Mouse (Mus musculus): ENCODE data around the gene Fgfbp3. TPM values are rescaled to one million over a fixed set of nuclear protein-coding genes. Genes with fewer than 3 reads are reported as not detected.

Fgfbp3 gene
- polyA plus RNA-seq, 1 experiment from 2014 or later = 5.5 TPM

- Histone ChIP-seq H3K9ac (ENCODE audit: low read length) (no peak overlapping the region), H3K4me2 (ENCODE audit: low read depth, low read length) (no peak overlapping the region), H3K27ac (ENCODE audit: low read length) (no peak overlapping the region), H3K36me3 (ENCODE audit: control insufficient read depth, insufficient read depth, low read length) (no peaks in the 10 kb centered on the region), H3K4me1 (replicated peaks; ENCODE audit: control insufficient read depth, insufficient read depth, low read length) (peaks cover 8% of the 10 kb centered on the region), H3K9me3 (ENCODE audit: control insufficient read depth, low read length) (no peaks in the 10 kb centered on the region), H3K27me3 (ENCODE audit: control insufficient read depth, insufficient read depth, low read depth, low read length) (no peaks in the 10 kb centered on the region), H3K4me3 (ENCODE audit: low read length) (no peak overlapping the region)
- WGBS = 88% methylated on average over 1 of the region's 1 CpGs
- ATAC-seq (ENCODE audit: low read depth) = no peak
Observed at GRCm38 (mm10) chr19:36916876-36917389, 2.5 kb downstream of the Fgfbp3 start.

- Histone ChIP-seq H3K9ac (ENCODE audit: low read length) (no peak overlapping the region), H3K9me3 (ENCODE audit: control insufficient read depth, low read length) (no peaks in the 10 kb centered on the region), H3K27me3 (ENCODE audit: control insufficient read depth, insufficient read depth, low read depth, low read length) (no peaks in the 10 kb centered on the region), H3K36me3 (ENCODE audit: control insufficient read depth, insufficient read depth, low read length) (no peaks in the 10 kb centered on the region), H3K27ac (ENCODE audit: low read length) (no peak overlapping the region), H3K4me3 (ENCODE audit: low read length) (no peak overlapping the region), H3K4me2 (ENCODE audit: low read depth, low read length) (no peak overlapping the region), H3K4me1 (replicated peaks; ENCODE audit: control insufficient read depth, insufficient read depth, low read length) (peaks cover 8% of the 10 kb centered on the region)
- no peak for ATAC-seq (ENCODE audit: low read depth)
- WGBS = 69% methylated on average over 4 of the region's 4 CpGs
Observed at GRCm38 (mm10) chr19:36916206-36916605, 3.2 kb downstream of the Fgfbp3 start.

- no peak overlapping the region for H3K9ac ChIP-seq (ENCODE audit: low read length)
- no peaks in the 10 kb centered on the region for H3K36me3 ChIP-seq (ENCODE audit: control insufficient read depth, insufficient read depth, low read length)
- no peak for ATAC-seq (ENCODE audit: low read depth)
- H3K9me3 ChIP-seq (ENCODE audit: control insufficient read depth, low read length) = no peaks in the 10 kb centered on the region
- 73% methylated on average over 7 of the region's 7 CpGs for WGBS
- H3K27me3 ChIP-seq (ENCODE audit: control insufficient read depth, insufficient read depth, low read depth, low read length) = no peaks in the 10 kb centered on the region
- no peak overlapping the region for H3K27ac ChIP-seq (ENCODE audit: low read length)
- H3K4me3 ChIP-seq (ENCODE audit: low read length) = no peak overlapping the region
- peaks cover 5% of the 10 kb centered on the region; the same call in 1 of the 2 replicates for H3K4me1 ChIP-seq (replicated peaks; ENCODE audit: control insufficient read depth, insufficient read depth, low read length)
- H3K4me2 ChIP-seq (ENCODE audit: low read depth, low read length) = no peak overlapping the region
Observed at GRCm38 (mm10) chr19:36913064-36913463, 6.4 kb downstream of the Fgfbp3 start.

GRCm38 (mm10) chr19:36910424-36911045, 8.9 kb downstream of the Fgfbp3 start:
- H3K9ac ChIP-seq (ENCODE audit: low read length) = no peak overlapping the region
- no peak overlapping the region for H3K4me3 ChIP-seq (ENCODE audit: low read length)
- no peak for ATAC-seq (ENCODE audit: low read depth)
- H3K4me1 ChIP-seq (replicated peaks; ENCODE audit: control insufficient read depth, insufficient read depth, low read length) = no peaks in the 10 kb centered on the region
- no peak overlapping the region for H3K4me2 ChIP-seq (ENCODE audit: low read depth, low read length)
- no peak overlapping the region for H3K27ac ChIP-seq (ENCODE audit: low read length)
- WGBS = 46% methylated on average over 12 of the region's 12 CpGs
- H3K9me3 ChIP-seq (ENCODE audit: control insufficient read depth, low read length) = no peaks in the 10 kb centered on the region
- no peaks in the 10 kb centered on the region for H3K36me3 ChIP-seq (ENCODE audit: control insufficient read depth, insufficient read depth, low read length)
- H3K27me3 ChIP-seq (ENCODE audit: control insufficient read depth, insufficient read depth, low read depth, low read length) = no peaks in the 10 kb centered on the region

GRCm38 (mm10) chr19:36909676-36910292, 9.6 kb downstream of the Fgfbp3 start:
- H3K9ac ChIP-seq (ENCODE audit: low read length) = no peak overlapping the region
- ATAC-seq (ENCODE audit: low read depth) = no peak
- no peaks in the 10 kb centered on the region for H3K9me3 ChIP-seq (ENCODE audit: control insufficient read depth, low read length)
- no peaks in the 10 kb centered on the region for H3K36me3 ChIP-seq (ENCODE audit: control insufficient read depth, insufficient read depth, low read length)
- no peak overlapping the region for H3K4me3 ChIP-seq (ENCODE audit: low read length)
- H3K27me3 ChIP-seq (ENCODE audit: control insufficient read depth, insufficient read depth, low read depth, low read length) = no peaks in the 10 kb centered on the region
- 20% methylated on average over 9 of the region's 9 CpGs for WGBS
- H3K4me2 ChIP-seq (ENCODE audit: low read depth, low read length) = no peak overlapping the region
- H3K27ac ChIP-seq (ENCODE audit: low read length) = no peak overlapping the region
- no peaks in the 10 kb centered on the region for H3K4me1 ChIP-seq (replicated peaks; ENCODE audit: control insufficient read depth, insufficient read depth, low read length)

- 82% methylated on average over 3 of the region's 3 CpGs for WGBS
- H3K36me3 ChIP-seq (ENCODE audit: control insufficient read depth, insufficient read depth, low read length) = no peaks in the 10 kb centered on the region
- ATAC-seq (ENCODE audit: low read depth) = no peak
- H3K4me2 ChIP-seq (ENCODE audit: low read depth, low read length) = no peak overlapping the region
- no peak overlapping the region for H3K9ac ChIP-seq (ENCODE audit: low read length)
- H3K4me3 ChIP-seq (ENCODE audit: low read length) = no peak overlapping the region
- H3K9me3 ChIP-seq (ENCODE audit: control insufficient read depth, low read length) = no peaks in the 10 kb centered on the region
- H3K4me1 ChIP-seq (replicated peaks; ENCODE audit: control insufficient read depth, insufficient read depth, low read length) = no peaks in the 10 kb centered on the region
- no peaks in the 10 kb centered on the region for H3K27me3 ChIP-seq (ENCODE audit: control insufficient read depth, insufficient read depth, low read depth, low read length)
- H3K27ac ChIP-seq (ENCODE audit: low read length) = no peak overlapping the region
Observed at GRCm38 (mm10) chr19:36909150-36909549, 10.3 kb downstream of the Fgfbp3 start.

- Histone ChIP-seq H3K9me3 (ENCODE audit: control insufficient read depth, low read length) (no peaks in the 10 kb centered on the region), H3K27ac (ENCODE audit: low read length) (peak overlapping the region; percentile 36; the same call in 1 of the 2 replicates), H3K4me2 (ENCODE audit: low read depth, low read length) (peak overlapping the region; percentile 91), H3K4me1 (replicated peaks; ENCODE audit: control insufficient read depth, insufficient read depth, low read length) (peaks cover 3% of the 10 kb centered on the region), H3K9ac (ENCODE audit: low read length) (peak overlapping the region; percentile 86), H3K4me3 (ENCODE audit: low read length) (peak overlapping the region; percentile 72), H3K36me3 (ENCODE audit: control insufficient read depth, insufficient read depth, low read length) (no peaks in the 10 kb centered on the region), H3K27me3 (ENCODE audit: control insufficient read depth, insufficient read depth, low read depth, low read length) (no peaks in the 10 kb centered on the region)
- peak; percentile 78 for ATAC-seq (ENCODE audit: low read depth)
- 2% methylated on average over 41 of the region's 41 CpGs for WGBS
Observed at GRCm38 (mm10) chr19:36904211-36905007, 15.0 kb downstream of the Fgfbp3 start.

GRCm38 (mm10) chr19:36903377-36903776, 16.0 kb downstream of the Fgfbp3 start:
- no peak overlapping the region for H3K4me3 ChIP-seq (ENCODE audit: low read length)
- 42% methylated on average over 7 of the region's 7 CpGs for WGBS
- H3K36me3 ChIP-seq (ENCODE audit: control insufficient read depth, insufficient read depth, low read length) = no peaks in the 10 kb centered on the region
- no peaks in the 10 kb centered on the region for H3K9me3 ChIP-seq (ENCODE audit: control insufficient read depth, low read length)
- H3K4me1 ChIP-seq (replicated peaks; ENCODE audit: control insufficient read depth, insufficient read depth, low read length) = peaks cover 3% of the 10 kb centered on the region
- H3K4me2 ChIP-seq (ENCODE audit: low read depth, low read length) = peak overlapping the region; percentile 91
- H3K9ac ChIP-seq (ENCODE audit: low read length) = no peak overlapping the region; the same call in 1 of the 2 replicates
- no peak overlapping the region for H3K27ac ChIP-seq (ENCODE audit: low read length)
- H3K27me3 ChIP-seq (ENCODE audit: control insufficient read depth, insufficient read depth, low read depth, low read length) = no peaks in the 10 kb centered on the region
- ATAC-seq (ENCODE audit: low read depth) = no peak

GRCm38 (mm10) chr19:36897778-36898177, 21.6 kb downstream of the Fgfbp3 start:
- Histone ChIP-seq H3K9me3 (ENCODE audit: control insufficient read depth, low read length) (no peaks in the 10 kb centered on the region), H3K36me3 (ENCODE audit: control insufficient read depth, insufficient read depth, low read length) (peaks cover 9% of the 10 kb centered on the region), H3K4me2 (ENCODE audit: low read depth, low read length) (no peak overlapping the region), H3K9ac (ENCODE audit: low read length) (no peak overlapping the region), H3K27me3 (ENCODE audit: control insufficient read depth, insufficient read depth, low read depth, low read length) (no peaks in the 10 kb centered on the region), H3K27ac (ENCODE audit: low read length) (no peak overlapping the region), H3K4me1 (replicated peaks; ENCODE audit: control insufficient read depth, insufficient read depth, low read length) (no peaks in the 10 kb centered on the region), H3K4me3 (ENCODE audit: low read length) (no peak overlapping the region)
- no peak for ATAC-seq (ENCODE audit: low read depth)
- 50% methylated on average over 9 of the region's 9 CpGs for WGBS
